Mouse (Mus musculus): Measurements from ENCODE around the gene Chrna4. TPM values are rescaled to one million over a fixed set of nuclear protein-coding genes. Genes with fewer than 3 reads are reported as not detected.

Chrna4 gene
- polyA plus RNA-seq, 1 experiment from 2014 or later = 47.4 TPM

GRCm38 (mm10) chr2:181036561-181036960 lies 6.8 kb downstream of the Chrna4 start:
- Histone ChIP-seq H3K9ac (replicated peaks) (no peak overlapping the region), H3K4me2 (0 out of 2 replicates have a peak overlapping the region, but pooled peaks have one; percentile 90), H3K4me3 (replicated peaks) (no peak overlapping the region), H3K36me3 (peaks cover 7% of the 10 kb centered on the region; the same call in 1 of the 2 replicates), H3K27me3 (replicated peaks) (peaks cover 8% of the 10 kb centered on the region), H3K27ac (replicated peaks) (no peak overlapping the region), H3K4me1 (peaks cover 29% of the 10 kb centered on the region), H3K9me3 (replicated peaks) (no peaks in the 10 kb centered on the region)
- no peak for ATAC-seq (ENCODE audit: low FRiP score)
- WGBS = 83% methylated on average over 6 of the region's 6 CpGs

- no peak for ATAC-seq (ENCODE audit: low FRiP score)
- WGBS = 87% methylated on average over 7 of the region's 7 CpGs
- no peak overlapping the region for H3K9ac ChIP-seq (replicated peaks)
- H3K27ac ChIP-seq (replicated peaks) = no peak overlapping the region
- peaks cover 4% of the 10 kb centered on the region; the same call in 1 of the 2 replicates for H3K27me3 ChIP-seq (replicated peaks)
- no peaks in the 10 kb centered on the region for H3K9me3 ChIP-seq (replicated peaks)
- peaks cover 7% of the 10 kb centered on the region; the same call in 1 of the 2 replicates for H3K36me3 ChIP-seq
- no peak overlapping the region for H3K4me3 ChIP-seq (replicated peaks)
- peaks cover 28% of the 10 kb centered on the region for H3K4me1 ChIP-seq
- H3K4me2 ChIP-seq = no peak overlapping the region
Observed at GRCm38 (mm10) chr2:181035186-181035585, 8.2 kb downstream of the Chrna4 start.

GRCm38 (mm10) chr2:181033310-181033709 lies 10.0 kb downstream of the Chrna4 start:
- ATAC-seq (ENCODE audit: low FRiP score) = no peak
- no peak overlapping the region for H3K4me3 ChIP-seq (replicated peaks)
- H3K4me1 ChIP-seq = peaks cover 16% of the 10 kb centered on the region
- WGBS = 63% methylated on average over 6 of the region's 6 CpGs
- H3K27ac ChIP-seq (replicated peaks) = no peak overlapping the region
- H3K9me3 ChIP-seq (replicated peaks) = no peaks in the 10 kb centered on the region
- H3K9ac ChIP-seq (replicated peaks) = no peak overlapping the region
- H3K36me3 ChIP-seq = peaks cover 17% of the 10 kb centered on the region
- H3K27me3 ChIP-seq (replicated peaks) = peaks cover 2% of the 10 kb centered on the region; the same call in 1 of the 2 replicates
- no peak overlapping the region for H3K4me2 ChIP-seq

DNA sequence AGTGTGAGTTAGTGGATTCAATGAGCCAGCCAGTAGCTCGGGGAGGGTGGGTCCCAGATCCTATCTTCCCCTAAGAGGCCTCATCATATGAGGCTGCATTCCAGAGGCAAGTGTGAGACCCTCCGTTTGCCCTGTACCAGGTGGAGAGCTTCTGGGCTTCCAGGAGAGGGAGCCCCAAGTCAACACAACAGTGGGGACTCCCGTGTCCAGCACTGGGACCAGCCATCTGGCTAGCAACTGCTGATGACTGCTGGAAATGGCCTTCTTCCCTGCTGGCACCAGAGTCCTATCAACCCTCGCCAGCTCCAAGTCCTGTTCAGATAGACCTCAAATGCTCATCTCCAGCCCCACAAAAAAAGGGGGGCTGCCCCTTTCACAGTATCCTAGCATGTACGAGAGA lies 10.9 kb downstream of the Chrna4 start:
- no peak overlapping the region for H3K4me3 ChIP-seq (replicated peaks)
- H3K9me3 ChIP-seq (replicated peaks) = no peaks in the 10 kb centered on the region
- no peak overlapping the region for H3K27ac ChIP-seq (replicated peaks)
- peaks cover 7% of the 10 kb centered on the region for H3K4me1 ChIP-seq
- H3K36me3 ChIP-seq = peaks cover 23% of the 10 kb centered on the region
- H3K9ac ChIP-seq (replicated peaks) = 0 out of 2 replicates have a peak overlapping the region, but pooled peaks have one; percentile 5
- no peak overlapping the region for H3K4me2 ChIP-seq
- ATAC-seq (ENCODE audit: low FRiP score) = no peak
- WGBS = 44% methylated on average over 5 of the region's 5 CpGs
- H3K27me3 ChIP-seq (replicated peaks) = peaks cover 2% of the 10 kb centered on the region; the same call in 1 of the 2 replicates

DNA sequence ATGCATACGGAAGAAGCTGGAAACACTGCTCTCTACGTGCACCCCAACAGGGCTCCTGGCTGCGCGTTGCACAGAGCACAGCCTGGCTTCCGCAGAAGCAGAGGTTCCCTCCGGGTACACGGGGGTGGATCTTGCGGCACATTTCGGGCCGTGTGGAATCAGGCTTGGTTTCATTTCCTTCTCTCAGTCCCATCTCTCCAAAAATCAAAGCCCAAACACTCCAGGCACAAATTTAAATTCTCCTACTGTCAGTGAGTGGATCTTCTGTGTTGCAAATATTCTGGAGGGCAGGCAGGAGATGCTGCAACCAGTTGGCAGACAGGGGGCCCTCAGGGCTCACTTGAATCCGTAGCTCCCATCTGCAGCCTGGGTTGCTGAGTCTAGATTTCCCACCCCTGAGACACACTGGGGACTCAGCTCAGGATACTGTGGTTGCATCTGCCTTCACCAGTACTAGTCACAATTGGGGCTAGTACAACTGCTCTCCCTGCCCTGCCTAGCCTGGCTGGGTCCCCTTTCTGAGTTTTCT lies 11.9 kb downstream of the Chrna4 start:
- Histone ChIP-seq H3K4me2 (no peak overlapping the region), H3K4me1 (peaks cover 8% of the 10 kb centered on the region; the same call in 1 of the 2 replicates), H3K27ac (replicated peaks) (no peak overlapping the region), H3K27me3 (replicated peaks) (no peaks in the 10 kb centered on the region), H3K4me3 (replicated peaks) (no peak overlapping the region), H3K36me3 (peaks cover 23% of the 10 kb centered on the region), H3K9ac (replicated peaks) (no peak overlapping the region), H3K9me3 (replicated peaks) (no peaks in the 10 kb centered on the region)
- ATAC-seq (ENCODE audit: low FRiP score) = no peak
- 83% methylated on average over 11 of the region's 11 CpGs for WGBS

DNA sequence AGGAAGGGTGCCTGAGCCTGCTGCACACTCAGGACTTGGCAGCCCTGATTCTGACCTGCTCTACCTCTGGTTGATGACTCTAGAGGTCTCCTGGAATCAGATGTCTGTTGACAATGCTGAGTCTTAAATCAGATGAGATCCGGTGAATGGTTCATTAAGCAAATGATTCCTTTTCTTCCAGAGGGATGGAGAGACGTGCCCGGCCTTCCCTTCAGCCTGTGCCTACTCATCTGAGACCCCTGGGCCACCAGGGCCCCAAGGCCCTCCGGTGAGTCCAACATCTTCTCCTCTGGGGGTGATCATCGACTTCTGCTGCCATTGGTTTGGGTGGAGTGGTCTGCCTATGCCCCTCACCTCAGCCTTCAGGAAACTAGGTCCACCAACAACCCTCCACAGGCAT lies 35.0 kb downstream of the Chrna4 start:
- H3K36me3 ChIP-seq = no peaks in the 10 kb centered on the region
- H3K4me2 ChIP-seq = no peak overlapping the region
- no peaks in the 10 kb centered on the region for H3K27me3 ChIP-seq (replicated peaks)
- 38% methylated on average over 5 of the region's 5 CpGs for WGBS
- H3K9ac ChIP-seq (replicated peaks) = no peak overlapping the region
- H3K4me3 ChIP-seq (replicated peaks) = no peak overlapping the region
- no peak for ATAC-seq (ENCODE audit: low FRiP score)
- no peaks in the 10 kb centered on the region for H3K9me3 ChIP-seq (replicated peaks)
- no peak overlapping the region for H3K27ac ChIP-seq (replicated peaks)
- H3K4me1 ChIP-seq = 0 out of 2 replicates have a peak, but pooled peaks cover 3% of the 10 kb centered on the region

- H3K4me2 ChIP-seq = no peak overlapping the region
- no peaks in the 10 kb centered on the region for H3K36me3 ChIP-seq
- no peak overlapping the region for H3K9ac ChIP-seq (replicated peaks)
- 0 out of 2 replicates have a peak, but pooled peaks cover 3% of the 10 kb centered on the region for H3K4me1 ChIP-seq
- no peak for ATAC-seq (ENCODE audit: low FRiP score)
- no peak overlapping the region for H3K27ac ChIP-seq (replicated peaks)
- no peaks in the 10 kb centered on the region for H3K9me3 ChIP-seq (replicated peaks)
- WGBS = 25% methylated on average over 4 of the region's 4 CpGs
- H3K27me3 ChIP-seq (replicated peaks) = no peaks in the 10 kb centered on the region
- H3K4me3 ChIP-seq (replicated peaks) = no peak overlapping the region
Observed at GRCm38 (mm10) chr2:181007054-181007453, 36.3 kb downstream of the Chrna4 start.

- no peak overlapping the region for H3K27ac ChIP-seq (replicated peaks)
- H3K4me1 ChIP-seq = peaks cover 3% of the 10 kb centered on the region
- no peak overlapping the region for H3K4me2 ChIP-seq
- no peak; the same call in 1 of the 2 replicates for ATAC-seq (ENCODE audit: low FRiP score)
- WGBS = 69% methylated on average over 3 of the region's 3 CpGs
- H3K4me3 ChIP-seq (replicated peaks) = no peak overlapping the region
- H3K9me3 ChIP-seq (replicated peaks) = no peaks in the 10 kb centered on the region
- H3K36me3 ChIP-seq = no peaks in the 10 kb centered on the region
- H3K27me3 ChIP-seq (replicated peaks) = no peaks in the 10 kb centered on the region
- no peak overlapping the region for H3K9ac ChIP-seq (replicated peaks)
Observed at GRCm38 (mm10) chr2:180996905-180997304, 46.4 kb downstream of the Chrna4 start.

DNA sequence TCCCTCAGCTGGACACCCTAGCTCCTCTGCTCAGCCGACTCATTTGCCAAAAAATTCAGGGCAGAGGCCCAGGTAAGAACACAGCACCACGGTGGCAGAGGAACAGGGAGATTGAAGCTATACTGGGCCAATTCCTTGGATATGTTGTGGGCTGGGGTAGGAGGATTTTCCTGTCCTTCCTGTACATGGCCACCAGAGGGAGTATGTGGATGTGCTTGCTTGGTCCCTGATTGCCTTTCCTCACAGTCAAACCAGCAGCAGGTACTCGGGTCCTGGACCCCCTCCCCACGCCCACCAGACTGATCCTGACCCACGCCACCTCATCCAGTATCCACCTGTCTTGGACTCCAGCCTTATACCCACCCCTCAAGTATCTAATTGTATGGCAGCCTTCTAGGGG lies 46.9 kb downstream of the Chrna4 start:
- no peaks in the 10 kb centered on the region for H3K36me3 ChIP-seq
- peak; percentile 67 for ATAC-seq (ENCODE audit: low FRiP score)

DNA sequence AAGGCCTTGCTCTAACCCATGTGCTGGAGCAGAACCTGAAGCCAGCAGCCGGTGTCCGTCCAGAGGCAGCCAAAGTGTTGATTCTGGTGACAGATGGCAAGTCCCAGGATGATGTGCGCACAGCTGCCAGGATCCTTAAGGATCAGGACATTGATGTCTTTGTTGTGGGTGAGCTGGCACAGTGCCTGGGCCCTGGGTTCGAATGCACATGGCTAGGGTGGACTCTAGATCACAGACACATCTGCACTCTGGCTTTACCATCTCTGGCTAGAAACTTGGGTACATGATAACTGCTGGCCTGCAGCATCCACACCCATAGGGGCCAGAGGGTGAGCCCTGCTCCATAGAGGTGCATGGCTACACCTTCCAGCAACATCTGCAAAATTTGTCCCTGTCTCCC lies 47.9 kb downstream of the Chrna4 start:
- peaks cover 3% of the 10 kb centered on the region for H3K4me1 ChIP-seq

More for the DNA sequence above, 46.9 kb downstream of the Chrna4 start:
- peaks cover 3% of the 10 kb centered on the region for H3K4me1 ChIP-seq
- WGBS = 16% methylated on average over 5 of the region's 5 CpGs
- no peak overlapping the region for H3K4me3 ChIP-seq (replicated peaks)
- no peak overlapping the region for H3K4me2 ChIP-seq
- no peaks in the 10 kb centered on the region for H3K9me3 ChIP-seq (replicated peaks)
- H3K27me3 ChIP-seq (replicated peaks) = no peaks in the 10 kb centered on the region
- H3K27ac ChIP-seq (replicated peaks) = no peak overlapping the region
- H3K9ac ChIP-seq (replicated peaks) = no peak overlapping the region

DNA sequence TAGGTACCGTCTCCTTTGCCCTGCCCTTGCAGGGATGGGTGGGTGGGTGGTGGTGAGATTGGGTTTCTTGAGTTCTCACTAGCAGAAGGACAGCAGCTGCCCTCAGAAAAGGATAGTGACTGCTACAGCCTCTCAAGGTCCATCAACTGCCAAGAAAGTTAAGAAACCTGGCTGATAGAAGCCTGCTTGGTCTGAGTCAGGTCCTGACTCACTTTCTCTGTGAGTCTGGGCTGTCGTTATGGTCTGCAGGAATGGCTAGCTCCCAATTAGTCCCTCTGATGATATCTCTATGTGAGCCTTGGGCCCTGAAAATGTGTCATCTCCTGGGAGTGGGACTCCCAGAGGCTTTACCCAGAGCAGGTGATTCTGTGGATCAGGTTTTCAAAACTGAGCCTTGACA lies 49.0 kb downstream of the Chrna4 start:
- Histone ChIP-seq H3K27ac (replicated peaks) (no peak overlapping the region), H3K4me3 (replicated peaks) (no peak overlapping the region), H3K9me3 (replicated peaks) (no peaks in the 10 kb centered on the region), H3K4me2 (no peak overlapping the region), H3K36me3 (no peaks in the 10 kb centered on the region), H3K9ac (replicated peaks) (no peak overlapping the region), H3K27me3 (replicated peaks) (no peaks in the 10 kb centered on the region), H3K4me1 (peaks cover 3% of the 10 kb centered on the region)
- WGBS = 89% methylated on average over 2 of the region's 2 CpGs
- ATAC-seq (ENCODE audit: low FRiP score) = no peak

More for the DNA sequence above, 47.9 kb downstream of the Chrna4 start:
- Histone ChIP-seq H3K27me3 (replicated peaks) (no peaks in the 10 kb centered on the region), H3K9ac (replicated peaks) (no peak overlapping the region), H3K36me3 (no peaks in the 10 kb centered on the region), H3K4me2 (no peak overlapping the region), H3K27ac (replicated peaks) (no peak overlapping the region), H3K4me3 (replicated peaks) (no peak overlapping the region), H3K9me3 (replicated peaks) (no peaks in the 10 kb centered on the region)
- 75% methylated on average over 4 of the region's 4 CpGs for WGBS
- ATAC-seq (ENCODE audit: low FRiP score) = no peak

DNA sequence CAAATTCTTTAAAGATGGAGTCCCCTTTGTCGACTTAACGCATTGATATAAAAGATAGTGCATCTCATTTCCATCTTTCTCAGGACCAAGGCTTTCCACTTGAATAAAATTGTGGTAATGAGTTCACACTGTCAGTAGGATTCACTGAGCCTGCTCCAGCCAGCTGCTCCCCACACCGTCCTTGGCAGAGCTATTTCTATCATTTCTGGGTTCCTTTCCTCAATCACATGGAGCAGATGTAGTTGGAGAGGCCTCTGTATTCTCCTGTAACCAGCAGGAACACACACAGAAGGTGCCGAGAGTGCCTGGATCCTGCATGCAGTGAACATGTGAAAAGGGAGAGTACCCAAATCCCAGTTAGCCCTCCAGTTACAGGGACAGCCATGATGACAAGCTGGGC lies 53.0 kb downstream of the Chrna4 start:
- H3K4me1 ChIP-seq = peaks cover 17% of the 10 kb centered on the region
- WGBS = 55% methylated on average over 4 of the region's 4 CpGs
- no peaks in the 10 kb centered on the region for H3K27me3 ChIP-seq (replicated peaks)
- no peak overlapping the region for H3K4me3 ChIP-seq (replicated peaks)
- no peak overlapping the region for H3K4me2 ChIP-seq
- no peak for ATAC-seq (ENCODE audit: low FRiP score)
- no peak overlapping the region for H3K9ac ChIP-seq (replicated peaks)
- no peaks in the 10 kb centered on the region for H3K36me3 ChIP-seq
- H3K27ac ChIP-seq (replicated peaks) = no peak overlapping the region
- no peaks in the 10 kb centered on the region for H3K9me3 ChIP-seq (replicated peaks)
